Mouse (Mus musculus) brain, embryonic 14.5 days (tissue): ENCODE measurements at regions not wholly inside any gene's neighbourhood (a gene's known extent, or its start where the extent isn't known, plus 50 kb on each side); places are given as distances from the start of the nearest gene placed in this dataset.

Experiments
- DNase-seq: peaks from one replicate; pipeline ENCODE4 v3.0.0-alpha.2; 2011; ENCODE audit warnings: low read depth
- CTCF ChIP-seq: fragments of 200-500 bp; IDR thresholded peaks from 2 replicates; pipeline ENCODE4 v1.5.1; 2012; ENCODE audit warnings: inconsistent platforms, mild to moderate bottlenecking, moderate library complexity, borderline replicate concordance; ENCODE audit not compliant: insufficient read depth, insufficient read length; ENCODE audit errors: extremely low read depth
- POLR2A ChIP-seq: fragments of 200-500 bp; IDR thresholded peaks from 2 replicates; pipeline ENCODE4 v1.6.1; 2012; ENCODE audit warnings: mild to moderate bottlenecking, inconsistent platforms, borderline replicate concordance; ENCODE audit not compliant: poor library complexity, insufficient read depth, insufficient read length, severe bottlenecking; ENCODE audit errors: extremely low read depth

GRCm38 (mm10) chr12:112368112-112368511 is 121.1 kb upstream of the A530016L24Rik start:
- no peak for DNase-seq
- no peak for TF ChIP-seq POLR2A
- no peak for TF ChIP-seq CTCF

- no peak for TF ChIP-seq POLR2A
- no peak for TF ChIP-seq CTCF
- peak; percentile 67 for DNase-seq
These were observed 119.5 kb upstream of the A530016L24Rik start for GRCm38 (mm10) chr12:112369581-112370371.

GRCm38 (mm10) chr12:112372234-112373050 is 116.8 kb upstream of the A530016L24Rik start:
- DNase-seq = peak; percentile 34

GRCm38 (mm10) chr12:112373966-112374365 is 115.3 kb upstream of the A530016L24Rik start:
- TF ChIP-seq POLR2A (no peak), CTCF (no peak)
- no peak for DNase-seq

More at GRCm38 (mm10) chr12:112372234-112373050, 116.8 kb upstream of the A530016L24Rik start:
- no peak for TF ChIP-seq CTCF
- TF ChIP-seq POLR2A = no peak

- no peak for TF ChIP-seq POLR2A
- TF ChIP-seq CTCF = no peak
- peak; percentile 38 for DNase-seq
These were observed 113.0 kb upstream of the A530016L24Rik start for GRCm38 (mm10) chr12:112376236-112376635.

GRCm38 (mm10) chr12:112376701-112377100 is 112.5 kb upstream of the A530016L24Rik start:
- no peak for DNase-seq
- TF ChIP-seq CTCF (no peak), POLR2A (no peak)

GRCm38 (mm10) chr12:112378482-112379243 is 110.6 kb upstream of the A530016L24Rik start:
- TF ChIP-seq CTCF (no peak), POLR2A (no peak)
- DNase-seq = peak; percentile 86

GRCm38 (mm10) chr12:112387836-112388235 is 101.4 kb upstream of the A530016L24Rik start:
- peak; percentile 18; the same call in 1 of the 2 replicates for TF ChIP-seq CTCF
- TF ChIP-seq POLR2A = no peak
- DNase-seq = no peak

GRCm38 (mm10) chr12:112395909-112396308 is 93.3 kb upstream of the A530016L24Rik start:
- DNase-seq = peak; percentile 74

GRCm38 (mm10) chr12:112403688-112404240 is 85.5 kb upstream of the A530016L24Rik start:
- DNase-seq = peak; percentile 54
- TF ChIP-seq POLR2A (no peak), CTCF (no peak)

More at GRCm38 (mm10) chr12:112395909-112396308, 93.3 kb upstream of the A530016L24Rik start:
- TF ChIP-seq POLR2A (no peak), CTCF (no peak)

- DNase-seq = peak; percentile 25
- no peak for TF ChIP-seq POLR2A
- TF ChIP-seq CTCF = no peak
These were observed 84.9 kb upstream of the A530016L24Rik start for GRCm38 (mm10) chr12:112404338-112404737.

GRCm38 (mm10) chr12:112405781-112406213 is 83.5 kb upstream of the A530016L24Rik start:
- TF ChIP-seq POLR2A (no peak), CTCF (no peak)
- DNase-seq = no peak
